Mouse (Mus musculus) thymus, postnatal 10 days (tissue): ENCODE results near the gene Cav3.

Experiments used
- DNase-seq, 2 experiments: peaks; one replicate each; pipeline ENCODE4 v3.0.0; 2021; ENCODE audit warnings: low spot score in 2 of 2

Cav3 gene

GRCm38 (mm10) chr6:112494620-112495081, 35.3 kb downstream of the Cav3 start:
- DNase-seq = no peak

GRCm38 (mm10) chr6:112495219-112495618, 35.9 kb downstream of the Cav3 start:
- no peak for DNase-seq

DNA sequence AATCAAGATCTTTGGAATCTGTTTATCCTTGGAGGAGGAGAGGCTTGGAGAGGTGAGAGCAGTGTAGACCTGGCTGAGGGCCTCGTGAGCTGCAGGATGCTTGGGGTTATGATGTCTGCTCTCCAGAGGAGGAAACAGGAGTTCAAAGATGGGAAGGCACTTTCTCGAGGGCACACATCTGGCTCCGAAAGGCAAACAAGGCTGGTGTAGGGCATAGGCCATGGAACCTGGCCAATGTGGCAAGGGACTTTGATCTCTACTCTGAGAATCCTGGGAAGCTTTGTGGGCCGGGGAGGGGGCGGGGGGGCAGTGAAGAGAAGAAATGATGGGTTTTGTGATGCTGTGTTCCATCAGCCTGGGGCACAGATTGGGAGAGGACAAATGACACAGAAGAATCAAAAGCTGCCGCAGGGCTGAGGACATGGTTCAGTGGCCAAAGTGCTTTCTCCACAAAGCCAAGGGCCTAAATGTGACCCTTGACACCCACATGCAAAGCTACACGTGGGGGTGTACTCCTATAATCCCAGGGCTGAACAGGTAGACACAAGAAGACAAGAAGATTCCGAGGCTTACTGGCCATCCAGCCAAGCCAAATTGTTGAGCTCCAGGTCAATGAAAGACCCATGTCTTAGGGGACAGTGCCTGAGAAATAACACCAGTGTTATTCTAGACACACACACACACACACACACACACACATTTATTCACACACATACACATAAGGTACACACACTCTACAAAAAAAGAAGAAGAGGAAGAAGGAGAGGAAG, 37.2 kb downstream of the Cav3 start:
- no peak for DNase-seq

DNA sequence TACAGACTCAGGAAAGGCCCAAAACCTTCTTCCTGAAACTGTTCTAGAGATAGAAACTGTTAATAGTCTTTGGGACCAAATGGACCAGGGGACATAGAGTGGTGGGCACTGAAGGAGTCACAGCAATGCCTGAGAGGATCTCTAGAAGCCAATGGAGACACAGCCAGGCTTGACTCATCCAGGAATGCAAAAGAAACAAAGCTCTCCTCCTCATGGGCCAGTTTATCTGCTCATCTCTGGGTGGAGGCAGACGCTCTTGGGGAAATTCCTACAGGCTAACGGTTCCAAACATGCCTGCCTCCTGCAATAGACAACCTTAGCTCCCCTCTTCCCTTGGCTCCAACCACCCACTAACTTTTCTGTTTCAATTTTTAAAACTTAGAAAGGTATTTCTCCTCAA, 38.2 kb downstream of the Cav3 start:
- no peak for DNase-seq

- no peak for DNase-seq
Measured at GRCm38 (mm10) chr6:112498716-112499115, 39.4 kb downstream of the Cav3 start.

DNA sequence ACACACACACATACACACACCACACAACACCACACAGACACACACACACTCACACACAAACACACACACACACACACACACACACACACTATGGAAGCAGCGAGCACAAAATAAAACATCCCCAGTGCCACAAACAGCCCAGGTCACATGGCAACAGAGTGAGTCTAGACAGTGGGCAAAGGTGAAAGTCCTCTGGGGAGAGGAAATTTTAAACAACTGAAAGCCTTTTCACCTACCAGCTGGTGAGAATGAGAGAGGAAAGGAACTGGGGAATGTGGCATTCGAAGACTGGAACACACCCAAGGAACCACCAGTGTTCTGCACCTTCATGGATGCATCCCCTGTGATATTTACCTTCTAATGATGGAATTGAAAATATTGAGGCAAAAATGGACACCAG, 40.2 kb downstream of the Cav3 start:
- DNase-seq = no peak

GRCm38 (mm10) chr6:112501156-112501555, 41.9 kb downstream of the Cav3 start:
- no peak for DNase-seq

GRCm38 (mm10) chr6:112507617-112508016, 48.3 kb downstream of the Cav3 start:
- no peak for DNase-seq

GRCm38 (mm10) chr6:112509590-112510131, 50.4 kb downstream of the Cav3 start:
- no peak for DNase-seq

- no peak for DNase-seq
Measured at GRCm38 (mm10) chr6:112510346-112510745, 51.0 kb downstream of the Cav3 start.

GRCm38 (mm10) chr6:112514591-112514990, 55.3 kb downstream of the Cav3 start:
- DNase-seq = no peak

DNA sequence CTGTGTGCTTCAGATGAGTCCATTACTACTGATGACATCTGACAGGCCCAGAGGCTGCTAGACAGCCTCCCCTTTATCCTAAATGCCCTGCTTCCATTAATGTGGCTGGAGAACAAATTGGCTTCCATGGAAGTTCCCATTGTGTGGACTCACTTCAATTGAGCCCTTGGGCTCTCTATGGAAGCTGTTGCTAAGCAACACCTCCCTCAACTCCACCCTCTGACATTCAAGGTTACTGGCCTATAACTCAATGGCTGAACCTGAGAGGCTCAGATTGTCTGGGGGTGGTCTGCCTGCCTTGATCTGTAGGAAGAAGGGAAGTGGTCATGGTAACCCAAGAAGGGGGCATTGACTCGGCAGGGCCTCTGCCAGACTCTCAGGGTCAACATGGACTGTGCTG, 57.2 kb downstream of the Cav3 start:
- no peak for DNase-seq

GRCm38 (mm10) chr6:112517572-112517971, 58.3 kb downstream of the Cav3 start:
- DNase-seq = no peak

GRCm38 (mm10) chr6:112517991-112518390, 58.7 kb downstream of the Cav3 start:
- no peak for DNase-seq
